Mouse (Mus musculus): ENCODE measurements around the gene Zfp341.

Gene Zfp341

DNA sequence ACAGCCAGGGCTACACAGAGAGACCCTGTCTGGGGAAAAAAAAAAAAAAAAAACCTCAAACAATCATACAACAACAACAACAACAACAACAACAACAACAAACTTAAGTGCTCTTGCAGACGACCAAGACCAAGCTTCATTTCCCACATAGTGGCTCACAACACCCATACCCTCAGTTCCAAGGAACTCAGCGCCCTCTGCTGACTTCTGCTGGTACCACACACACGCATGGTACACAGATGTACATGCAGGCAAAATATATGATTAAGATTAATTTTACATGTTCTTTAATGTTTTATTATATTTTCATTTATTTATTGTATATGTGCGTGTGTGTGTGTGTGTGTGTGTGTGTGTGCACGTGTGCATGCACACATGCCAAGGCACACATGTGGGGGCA, 26.7 kb upstream of the Zfp341 start:
- no peak for DNase-seq (ENCODE audit: low spot score in 2 of 2)

- DNase-seq (ENCODE audit: low spot score in 2 of 2): no peak
Measured at GRCm38 (mm10) chr2:154589051-154589450, 24.0 kb upstream of the Zfp341 start.

DNA sequence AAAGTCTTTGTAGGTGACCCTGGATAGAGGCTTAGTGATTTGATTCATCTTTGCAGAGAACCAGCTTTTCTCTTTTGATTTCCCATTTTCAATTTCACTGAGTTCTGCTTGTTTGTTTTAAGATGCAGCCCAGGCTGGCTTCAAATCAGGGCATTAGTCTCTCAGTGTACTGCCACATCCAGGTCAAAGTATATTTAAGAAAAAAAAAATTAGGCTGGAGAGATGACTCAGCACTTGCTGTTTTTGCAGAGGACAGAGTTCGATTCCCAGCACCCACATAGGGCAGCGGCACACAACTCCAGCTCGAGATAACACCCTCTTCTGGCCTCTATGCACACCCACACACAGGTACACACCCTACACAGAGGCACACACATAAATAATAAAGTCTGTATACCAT, 21.9 kb upstream of the Zfp341 start:
- no peak for DNase-seq (ENCODE audit: low spot score in 2 of 2)

DNA sequence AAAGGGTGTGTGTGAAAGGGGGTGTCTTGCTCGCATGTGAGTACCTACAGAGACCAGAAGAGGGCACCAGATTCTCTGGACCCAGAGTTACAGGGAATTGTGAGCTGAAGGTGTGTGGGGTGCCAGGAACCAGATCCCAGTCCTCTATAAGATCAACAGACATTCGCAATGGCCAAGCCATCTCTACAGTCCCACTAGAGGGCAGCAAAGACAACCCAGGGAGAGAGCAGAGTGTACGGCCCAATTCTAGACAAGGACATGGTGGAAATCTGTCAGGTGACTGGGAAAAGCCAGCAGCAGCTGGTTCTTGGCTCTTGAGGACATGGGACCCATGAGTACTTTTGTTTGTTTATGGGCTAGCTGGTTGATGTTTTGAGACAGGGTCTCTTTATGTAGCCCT, 20.1 kb upstream of the Zfp341 start:
- DNase-seq (ENCODE audit: low spot score in 2 of 2): no peak

GRCm38 (mm10) chr2:154595775-154596174, 17.3 kb upstream of the Zfp341 start:
- no peak for DNase-seq (ENCODE audit: low spot score in 2 of 2)

DNA sequence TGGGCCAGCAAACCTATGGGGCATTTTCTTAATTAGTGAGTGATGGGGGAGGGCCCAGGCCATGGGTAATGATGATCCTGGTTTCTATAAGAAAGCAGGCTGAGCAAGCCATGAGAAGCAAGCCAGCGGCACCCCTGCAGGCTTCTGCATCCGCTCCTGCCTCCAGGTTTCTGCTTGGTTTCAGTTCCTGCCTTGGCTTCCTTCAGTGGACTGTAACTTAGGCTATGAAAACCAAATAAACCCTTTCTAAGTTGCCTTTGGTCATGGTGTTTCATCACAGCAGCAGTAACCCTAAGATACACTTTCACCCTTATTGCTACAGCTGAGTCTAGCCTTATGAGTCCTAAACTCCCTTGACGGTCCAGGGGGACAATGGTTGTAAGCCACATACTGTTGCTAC, 15.7 kb upstream of the Zfp341 start:
- DNase-seq (ENCODE audit: low spot score in 2 of 2): no peak

GRCm38 (mm10) chr2:154600586-154600985, 12.5 kb upstream of the Zfp341 start:
- DNase-seq (ENCODE audit: low spot score in 2 of 2): no peak

- DNase-seq (ENCODE audit: low spot score in 2 of 2): no peak
Measured at GRCm38 (mm10) chr2:154601324-154601723, 11.8 kb upstream of the Zfp341 start.

GRCm38 (mm10) chr2:154603007-154603637, 10.0 kb upstream of the Zfp341 start:
- no peak for DNase-seq (ENCODE audit: low spot score in 2 of 2)

GRCm38 (mm10) chr2:154603638-154604153, 9.4 kb upstream of the Zfp341 start, which contains the start of gene Pxmp4:
Pxmp4 (minus strand) TSS chr2:154603708.
- DNase-seq (ENCODE audit: low spot score in 2 of 2): peak; percentile 98 to 99

GRCm38 (mm10) chr2:154604156-154604555, 8.9 kb upstream of the Zfp341 start:
- no peak for DNase-seq (ENCODE audit: low spot score in 2 of 2)

- DNase-seq (ENCODE audit: low spot score in 2 of 2): no peak
Measured at GRCm38 (mm10) chr2:154606965-154607364, 6.1 kb upstream of the Zfp341 start.

DNA sequence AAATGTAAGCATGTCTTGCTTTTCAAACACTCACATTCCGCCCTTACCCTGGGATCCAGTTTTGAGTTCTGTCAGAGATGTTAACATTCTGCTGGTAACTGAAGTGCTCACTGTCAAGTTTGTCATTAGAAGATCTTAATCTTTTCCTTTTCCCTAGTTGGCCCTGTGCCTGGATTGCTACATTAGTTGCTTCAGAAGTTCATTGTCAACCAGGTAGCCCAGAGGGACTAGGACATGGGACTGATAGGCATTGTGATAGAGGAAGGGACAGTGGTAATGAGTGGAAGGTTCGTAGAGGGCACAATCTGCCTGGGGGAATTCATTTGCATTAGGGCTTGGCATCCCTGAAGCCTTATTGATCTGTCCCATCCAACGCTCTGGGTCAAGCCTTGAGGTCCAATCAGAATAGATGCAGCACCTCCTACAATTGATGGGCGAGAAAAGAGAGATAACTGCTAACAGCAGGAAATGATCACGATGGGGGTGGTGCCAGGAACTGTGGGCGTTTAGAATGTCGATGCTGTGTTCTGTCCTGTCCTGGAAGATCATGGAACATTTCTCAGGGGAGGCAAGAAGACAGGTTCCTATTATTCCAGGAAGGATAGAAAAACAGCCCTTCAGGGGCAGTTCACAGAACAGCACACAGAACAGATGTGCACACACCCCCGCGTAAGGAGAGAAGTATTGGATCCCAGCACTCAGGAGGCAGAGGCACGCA, 3.9 kb upstream of the Zfp341 start:
- no peak for DNase-seq (ENCODE audit: low spot score in 2 of 2)

- no peak for DNase-seq (ENCODE audit: low spot score in 2 of 2)
Measured at GRCm38 (mm10) chr2:154614841-154615576, 1.9 kb downstream of the Zfp341 start.

DNA sequence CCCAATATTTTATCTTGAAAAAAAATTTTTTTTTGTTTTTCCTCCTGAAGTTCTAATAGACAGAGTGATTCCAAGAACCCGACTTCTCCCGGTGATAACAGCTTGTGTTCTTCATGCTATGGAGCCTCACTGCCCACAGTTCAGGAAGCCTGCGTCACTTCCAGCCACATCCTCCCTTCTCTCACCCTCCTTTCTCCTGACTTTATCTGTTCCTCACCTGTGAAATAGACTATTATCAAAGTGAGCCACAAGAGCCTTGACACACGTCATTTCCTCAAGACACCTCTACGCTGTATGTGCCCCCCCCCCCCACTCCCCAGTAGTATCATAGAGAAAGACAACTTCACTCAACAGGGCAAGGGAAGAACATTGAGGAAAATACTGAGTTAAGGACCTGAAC, 2.6 kb downstream of the Zfp341 start:
- DNase-seq (ENCODE audit: low spot score in 2 of 2): no peak

DNA sequence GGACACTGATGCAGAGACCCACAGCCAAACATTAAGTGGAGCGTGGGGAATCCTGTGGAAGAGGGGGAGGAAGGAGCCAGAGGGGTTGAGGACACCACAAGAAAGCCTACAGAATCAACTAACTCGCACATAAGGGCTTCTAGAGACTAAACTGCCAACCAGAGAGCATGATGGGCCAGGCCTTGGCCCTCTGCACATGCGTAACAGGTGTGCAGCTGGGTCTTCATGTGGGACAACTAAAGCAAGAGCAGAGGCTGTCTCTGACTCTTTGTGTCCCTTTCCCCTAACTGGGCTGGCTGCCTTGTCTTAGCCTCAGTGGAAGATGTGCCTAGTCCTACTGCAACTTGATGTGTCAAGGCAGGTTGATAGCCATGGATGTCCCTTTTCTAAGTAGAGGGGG, 4.0 kb downstream of the Zfp341 start:
- DNase-seq (ENCODE audit: low spot score in 2 of 2): no peak

- no peak for DNase-seq (ENCODE audit: low spot score in 2 of 2)
Measured at GRCm38 (mm10) chr2:154621684-154622083, 8.6 kb downstream of the Zfp341 start.

DNA sequence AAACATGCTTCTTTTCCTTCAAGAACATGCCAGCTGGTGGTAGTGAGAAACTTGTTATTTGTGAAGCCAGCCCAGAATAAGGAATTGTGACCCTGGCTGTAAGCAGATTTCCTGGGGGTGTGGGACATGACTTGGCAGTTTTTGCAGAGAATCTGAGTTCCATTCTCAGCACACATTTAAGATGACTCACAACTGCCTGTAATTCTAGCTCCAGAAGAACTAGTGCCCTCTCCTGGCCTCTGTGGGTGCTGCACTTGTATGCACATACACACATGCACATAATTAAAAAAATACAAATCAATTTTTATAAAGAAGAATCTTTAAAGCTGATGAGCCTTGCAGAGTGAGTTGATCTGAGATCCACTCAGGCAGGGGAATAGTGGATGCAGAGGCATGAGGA, 11.0 kb downstream of the Zfp341 start:
- DNase-seq (ENCODE audit: low spot score in 2 of 2): no peak

DNA sequence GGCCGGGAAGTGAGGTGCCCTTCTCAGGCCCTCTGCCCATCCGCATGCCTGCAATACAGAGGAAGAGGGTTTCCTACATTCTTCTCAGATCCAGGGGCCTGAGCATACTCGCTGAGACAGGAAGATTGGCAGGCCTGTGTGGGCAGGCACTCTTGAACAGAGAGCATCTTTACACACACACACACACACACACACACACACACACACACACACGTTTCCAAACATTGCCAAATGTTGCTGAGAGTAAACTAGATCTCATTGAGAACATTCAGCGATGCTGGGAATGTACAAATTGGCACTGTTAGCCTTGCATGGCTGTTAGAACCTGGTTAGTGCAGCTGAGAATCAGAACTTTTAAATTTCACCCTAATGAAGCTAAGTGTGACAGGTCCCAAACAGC, 17.4 kb downstream of the Zfp341 start:
- DNase-seq (ENCODE audit: low spot score in 2 of 2): no peak

GRCm38 (mm10) chr2:154632203-154632780, 19.2 kb downstream of the Zfp341 start:
- no peak for DNase-seq (ENCODE audit: low spot score in 2 of 2)

- no peak for DNase-seq (ENCODE audit: low spot score in 2 of 2)
Measured at GRCm38 (mm10) chr2:154633039-154633742, 20.1 kb downstream of the Zfp341 start.

Measured in urinary bladder, postnatal 4 days (tissue).